In the genomic region with DNA sequence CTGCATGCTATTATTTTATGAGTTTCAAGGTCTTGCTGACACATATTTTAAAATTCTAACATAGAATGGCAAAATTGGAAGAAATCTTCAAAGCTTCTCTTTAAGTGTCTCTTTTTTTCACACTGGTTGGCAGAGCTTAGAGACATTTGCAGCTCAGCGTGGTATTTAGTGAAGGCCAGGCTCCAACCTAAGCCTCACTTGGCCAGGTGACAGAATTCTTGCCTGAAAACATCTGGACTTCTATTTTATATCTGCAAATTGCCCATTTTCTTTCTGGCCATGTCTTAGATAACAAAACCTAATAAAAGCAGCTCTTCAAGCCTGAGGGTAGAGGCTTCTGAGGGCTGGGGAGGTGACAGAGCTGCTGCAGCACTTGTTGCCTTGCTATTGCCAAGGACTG, we compare ENCODE assay signal across 27 mouse cellular contexts. TPM values are rescaled to one million over a fixed set of nuclear protein-coding genes. Genes with fewer than 3 reads are reported as not detected.
DNase-seq lines count a peak whose midpoint lies in the region; TF ChIP-seq lines count a peak whose summit lies in the region.
"Had no signal": no experiment of that assay in that cellular context is flagged by ENCODE, and none has a peak within 500 bp of the region (broad histone marks: within the 10 kb centered on the region; RNA-seq: fewer than 3 reads in every experiment).

No protein-coding gene starts in this region.

- WGBS in cerebellum, adult 2 months, result 31% methylated on average over 1 of the region's 1 CpGs

- no peak for TF ChIP-seq CTCF in cerebellum, adult 2 months (IDR thresholded peaks at IDR 0.05; ENCODE audit: borderline replicate concordance, insufficient read depth, low read depth, low read length)

- no peaks in the 10 kb centered on the region for H3K4me1 ChIP-seq in cerebellum, adult 2 months (ENCODE audit: control insufficient read depth, insufficient read depth, low read length)
- H3K4me1 ChIP-seq: embryonic facial prominence, embryonic 13.5 days; forebrain, embryonic 10.5 days; forebrain, embryonic 13.5 days; heart, embryonic 10.5 days; heart, embryonic 13.5 days had no signal

- DNase-seq in adrenal gland, postnatal 10 days, result peak; percentile 23
- no peak for DNase-seq in adrenal gland, adult 2 months
- peak; percentile 12 to 29 for DNase-seq in cerebellum, postnatal 14 days
- no peak for DNase-seq in cerebellum, adult 2 months
- peak; percentile 60 for DNase-seq in 3T3-L1 (ENCODE audit: low read depth, low spot score)
- no peak for DNase-seq in layer of hippocampus, adult 9-10 months (ENCODE audit: low spot score)
- DNase-seq: B cell, adult 2 months; cerebellum, adult 11 months; cerebellum, adult 8-10 months; cerebellum, postnatal 25 days; gastrocnemius, postnatal 10 days; gastrocnemius, postnatal 36 days; heart, adult 2 months; heart, postnatal 14 days; heart, postnatal 4 days; kidney, adult 2 months had no signal

- no peak for TF ChIP-seq POLR2A in cerebellum, adult 2 months (IDR thresholded peaks at IDR 0.05; ENCODE audit: borderline replicate concordance, insufficient read depth, low read length)

- no peak overlapping the region for H3K27ac ChIP-seq in cerebellum, adult 2 months (ENCODE audit: insufficient read depth, low read length)
- H3K27ac ChIP-seq: embryonic facial prominence, embryonic 13.5 days; forebrain, embryonic 10.5 days; forebrain, embryonic 13.5 days; heart, adult 2 months; heart, embryonic 10.5 days; heart, embryonic 13.5 days; hindbrain, embryonic 14.5 days; hindbrain, postnatal 0 days had no signal

- H3K27me3 ChIP-seq in cerebellum, adult 2 months (ENCODE audit: control insufficient read depth, insufficient read depth, low read length), result no peaks in the 10 kb centered on the region
- H3K27me3 ChIP-seq: CH12.LX; embryonic facial prominence, embryonic 13.5 days; forebrain, embryonic 13.5 days; heart, embryonic 13.5 days had no signal

- no peak overlapping the region for H3K4me3 ChIP-seq in cerebellum, adult 2 months (replicated peaks; ENCODE audit: insufficient read depth, low read depth, low read length)
- H3K4me3 ChIP-seq: embryonic facial prominence, embryonic 13.5 days; forebrain, embryonic 10.5 days; forebrain, embryonic 13.5 days; heart, adult 2 months; heart, embryonic 10.5 days; heart, embryonic 13.5 days had no signal

RNA-seq across cellular contexts. Expression of a gene that starts 13.7 kb away (rescaled TPM):
- 1 to 10 TPM; 3.5 to 3.6 TPM for total RNA-seq in adrenal gland, postnatal 10 days (2021)
- 1 to 10 TPM; 1.2 to 2.3 TPM for total RNA-seq in adrenal gland, adult 2 months (2021)
- polyA plus RNA-seq in adrenal gland, adult 2 months (2012; rRNA removed), result 2.7 and 3.8 TPM in 2 replicates
- 1.7 and 2.4 TPM in 2 replicates for polyA plus RNA-seq in cerebellum, adult 2 months (2012; rRNA removed)
- total RNA-seq: common myeloid progenitor, adult 5-6 weeks; granulocyte monocyte progenitor cell, adult 5-6 weeks had no signal
- polyA plus RNA-seq: G1E had no signal

Comparison
In these comparisons a context has a peak if more than half of its experiments do, and no peak if none do; other contexts are left out.
1. DNase-seq: peak in adrenal gland, postnatal 10 days (single experiment), cerebellum, postnatal 14 days (2 of 2) and 3T3-L1 (single experiment); none in adrenal gland, adult 2 months (single experiment), cerebellum, adult 2 months (0 of 2) and layer of hippocampus, adult 9-10 months (single experiment).